Mouse (Mus musculus) adrenal gland, postnatal 14 days (tissue): ENCODE measurements around the gene Smg6. TPM values are rescaled to one million over a fixed set of nuclear protein-coding genes. Genes with fewer than 3 reads are reported as not detected.

Source experiments
- DNase-seq: peaks from one replicate; pipeline ENCODE4 v3.0.0; 2021; ENCODE audit warnings: mixed read lengths
- total RNA-seq: library from RNA; stranded (reverse); gene quantifications from 2 replicates; pipeline ENCODE4 v1.2.3, GENCODE M21; 2021

The Smg6 gene
- total RNA-seq, 1 experiment from 2014 or later, result 21.9 TPM

GRCm38 (mm10) chr11:75147846-75148168 is 222.2 kb downstream of the Smg6 start:
- DNase-seq, result no peak

- no peak for DNase-seq
Measured at GRCm38 (mm10) chr11:75148332-75149035, 222.9 kb downstream of the Smg6 start.

GRCm38 (mm10) chr11:75150346-75150745 is 224.7 kb downstream of the Smg6 start:
- DNase-seq, result no peak

GRCm38 (mm10) chr11:75152603-75153557 is 227.3 kb downstream of the Smg6 start:
- DNase-seq, result no peak

- DNase-seq, result no peak
Measured at GRCm38 (mm10) chr11:75154053-75154585, 228.5 kb downstream of the Smg6 start.

GRCm38 (mm10) chr11:75155985-75156384 is 230.4 kb downstream of the Smg6 start:
- no peak for DNase-seq

GRCm38 (mm10) chr11:75156416-75156815 is 230.8 kb downstream of the Smg6 start:
- no peak for DNase-seq

- DNase-seq, result no peak
Measured at GRCm38 (mm10) chr11:75157037-75157436, 231.4 kb downstream of the Smg6 start.

- no peak for DNase-seq
Measured at GRCm38 (mm10) chr11:75157901-75158300, 232.3 kb downstream of the Smg6 start.

GRCm38 (mm10) chr11:75158432-75158831 is 232.8 kb downstream of the Smg6 start:
- DNase-seq, result peak; percentile 48

GRCm38 (mm10) chr11:75159564-75159963 is 233.9 kb downstream of the Smg6 start:
- DNase-seq, result peak; percentile 77

- DNase-seq, result no peak
Measured at GRCm38 (mm10) chr11:75160954-75161353, 235.3 kb downstream of the Smg6 start.

GRCm38 (mm10) chr11:75161417-75162008 is 235.9 kb downstream of the Smg6 start:
- DNase-seq, result no peak

GRCm38 (mm10) chr11:75162591-75163080 is 237.0 kb downstream of the Smg6 start:
- no peak for DNase-seq

- no peak for DNase-seq
Measured at GRCm38 (mm10) chr11:75163379-75163778, 237.8 kb downstream of the Smg6 start.

GRCm38 (mm10) chr11:75164051-75164450 is 238.4 kb downstream of the Smg6 start:
- DNase-seq, result no peak

GRCm38 (mm10) chr11:75164750-75165149 is 239.1 kb downstream of the Smg6 start:
- no peak for DNase-seq

GRCm38 (mm10) chr11:75165441-75166192 is 240.0 kb downstream of the Smg6 start:
- peak; percentile 85 for DNase-seq

- DNase-seq, result no peak
Measured at GRCm38 (mm10) chr11:75166193-75166842, 240.7 kb downstream of the Smg6 start.

GRCm38 (mm10) chr11:75166861-75167642 is 241.4 kb downstream of the Smg6 start:
- DNase-seq, result peak; percentile 49
